Mouse (Mus musculus): ENCODE results near the gene Dkc1.

The Dkc1 gene

DNA sequence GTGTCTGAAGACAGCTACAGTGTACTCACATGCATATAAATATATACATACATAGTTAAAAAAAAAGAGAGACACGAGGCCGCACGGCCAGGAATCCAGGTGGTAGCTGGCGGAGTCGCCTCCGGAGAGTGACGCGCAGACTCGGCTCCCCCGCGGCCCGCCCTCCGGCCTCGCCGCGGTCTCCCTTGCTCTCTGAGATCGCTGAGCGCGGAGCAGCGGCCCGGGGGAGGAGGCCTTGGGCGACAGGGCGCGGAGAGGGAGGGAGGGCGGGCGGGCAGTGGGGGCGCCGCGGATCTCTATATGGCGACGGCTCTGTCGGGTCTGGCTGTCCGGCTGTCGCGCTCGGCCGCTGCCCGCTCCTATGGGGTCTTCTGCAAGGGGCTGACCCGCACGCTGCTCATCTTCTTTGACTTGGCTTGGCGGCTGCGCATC is 47.5 kb downstream of the Dkc1 start:
- DNase-seq, result peak; percentile 21

DNA sequence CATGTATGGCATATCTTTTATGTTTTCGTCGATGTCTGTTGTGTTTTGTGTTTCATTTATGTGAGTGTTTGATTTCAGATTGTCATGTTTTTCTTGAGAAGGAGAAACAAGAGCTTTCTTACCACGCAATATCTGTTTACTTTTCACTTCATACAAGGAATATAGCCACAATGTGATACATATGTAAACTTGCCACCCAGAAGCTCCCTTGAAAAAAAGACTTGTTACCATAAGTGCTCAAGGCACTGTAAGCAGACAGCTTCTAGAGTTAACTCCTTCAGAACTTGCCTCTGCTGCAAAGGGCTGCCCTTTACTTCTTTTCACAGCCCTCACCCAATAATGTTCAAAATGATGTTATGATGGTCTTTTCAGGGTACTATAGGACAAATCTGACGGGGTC is 52.8 kb downstream of the Dkc1 start:
- no peak for DNase-seq

DNA sequence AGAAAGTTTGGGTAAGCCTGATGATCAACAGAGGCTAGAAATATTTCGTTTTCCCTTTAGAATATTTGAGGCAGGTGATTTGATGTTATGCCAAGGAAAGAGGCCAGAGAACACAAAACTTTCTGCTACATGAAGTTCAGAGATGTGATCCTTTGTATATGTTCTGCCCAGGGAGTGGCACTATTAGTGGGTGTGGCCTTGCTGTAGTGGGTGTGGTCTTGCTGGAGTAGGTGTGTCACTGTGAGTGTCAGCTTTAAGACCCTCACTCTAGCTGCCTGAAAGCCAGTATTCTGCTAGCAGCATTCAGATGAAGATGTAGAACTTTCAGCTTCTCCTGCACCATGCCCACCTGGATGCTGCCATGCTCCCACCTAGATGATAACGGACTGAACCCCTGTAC is 54.6 kb downstream of the Dkc1 start:
- DNase-seq, result no peak

DNA sequence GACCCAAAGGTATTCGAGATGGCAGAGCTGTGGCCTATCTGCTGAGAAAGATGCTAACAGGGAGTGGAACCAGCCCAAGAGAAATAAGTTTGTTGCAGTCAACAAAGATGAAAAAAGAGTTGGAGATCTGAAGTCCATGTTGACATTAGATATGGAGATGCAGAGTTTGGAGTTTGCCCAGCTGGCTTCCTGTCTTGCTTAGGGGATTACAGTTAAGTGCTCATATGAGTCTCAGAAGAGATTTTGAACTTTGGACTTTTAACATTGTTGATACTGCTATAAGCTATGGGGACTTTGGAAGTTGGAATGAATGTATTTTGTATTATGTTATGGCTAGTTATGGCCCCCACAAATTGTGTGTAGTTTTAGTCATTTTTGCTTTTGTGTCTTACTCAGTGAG is 56.6 kb downstream of the Dkc1 start:
- no peak for DNase-seq

DNA sequence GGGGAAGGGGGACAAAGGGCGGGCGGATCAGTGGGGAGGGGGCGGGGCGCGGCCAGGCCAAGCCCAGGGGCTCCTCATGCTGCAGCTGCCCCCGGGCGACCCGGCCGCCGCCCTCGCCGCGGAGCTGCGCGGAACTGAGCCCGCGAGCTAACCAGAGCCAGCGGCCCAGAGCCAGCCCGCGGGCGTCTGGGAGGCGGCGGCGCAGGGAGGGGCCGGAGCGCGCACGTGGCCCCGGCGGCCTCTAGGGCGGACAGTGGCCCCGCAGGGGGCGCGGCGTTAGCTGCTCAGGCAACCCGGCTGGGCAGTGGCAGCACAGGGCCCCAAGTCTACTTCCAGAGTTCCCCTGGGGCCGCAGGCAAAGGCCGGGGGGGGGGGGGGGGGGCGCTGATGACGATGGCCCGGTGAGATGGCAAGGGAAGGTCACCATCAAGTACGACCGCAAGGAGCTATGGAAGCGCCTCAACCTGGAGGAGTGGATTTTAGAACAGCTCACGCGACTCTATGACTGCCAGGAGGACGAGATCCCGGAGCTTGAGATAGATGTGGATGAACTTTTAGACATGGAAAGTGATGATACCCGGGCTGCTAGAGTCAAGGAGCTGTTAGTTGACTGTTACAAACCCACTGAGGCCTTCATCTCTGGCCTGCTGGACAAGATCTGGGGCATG is 60.1 kb downstream of the Dkc1 start:
- DNase-seq, result peak; percentile 3
